Mouse (Mus musculus): Measurements from ENCODE around the gene 4932438A13Rik.

4932438A13Rik gene

DNA sequence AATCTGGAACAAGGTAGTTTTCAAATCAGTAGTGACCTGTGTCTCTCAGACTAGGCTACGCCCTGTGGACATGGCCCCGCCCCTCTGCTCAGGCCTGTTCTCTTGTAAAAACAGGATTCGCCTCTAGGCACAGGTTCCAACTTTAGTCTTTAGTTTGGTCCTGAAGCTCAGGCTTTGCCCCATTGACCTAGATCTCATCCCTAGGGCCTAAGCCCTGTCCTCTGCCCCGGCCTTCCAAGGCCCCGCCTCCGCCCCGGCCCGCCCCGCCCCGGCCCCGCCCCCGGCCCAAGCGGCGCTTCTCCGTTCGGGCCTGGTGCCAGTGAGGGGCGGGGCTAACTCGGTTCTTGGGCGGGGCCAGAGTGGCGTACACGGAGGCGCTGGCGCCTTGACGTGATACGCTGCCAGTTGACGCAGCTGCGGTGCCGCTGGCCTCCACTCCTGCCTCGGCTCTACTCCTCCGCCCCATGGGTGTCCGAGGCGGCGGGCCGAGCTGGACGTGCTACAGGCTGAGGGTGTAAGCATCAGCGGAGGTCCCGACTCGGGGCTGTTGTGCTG is at the start of gene 4932438A13Rik:
4932438A13Rik (plus strand) TSS at position 384 of the 555 bp plus-strand sequence.
- DNase-seq, result peak; percentile 94

DNA sequence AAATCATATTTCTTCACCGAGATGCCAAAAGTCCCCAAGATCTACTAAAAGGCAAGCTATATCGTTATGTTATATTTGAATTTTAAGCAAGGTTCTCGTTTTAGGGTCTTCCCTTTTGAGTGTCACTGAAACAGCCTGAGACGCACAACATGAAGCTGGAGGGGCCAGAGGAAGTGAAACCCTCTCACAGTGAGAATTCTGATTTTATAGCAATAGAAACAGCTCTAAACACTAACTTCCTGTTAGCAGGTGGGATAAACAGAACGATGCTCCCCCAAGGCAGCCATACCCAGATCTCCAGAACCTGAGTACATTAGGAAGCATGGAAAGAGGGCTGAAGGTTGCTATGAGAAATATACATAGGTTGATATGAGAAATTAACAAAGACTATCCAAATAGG is 46.3 kb upstream of the 4932438A13Rik start:
- DNase-seq, result no peak

DNA sequence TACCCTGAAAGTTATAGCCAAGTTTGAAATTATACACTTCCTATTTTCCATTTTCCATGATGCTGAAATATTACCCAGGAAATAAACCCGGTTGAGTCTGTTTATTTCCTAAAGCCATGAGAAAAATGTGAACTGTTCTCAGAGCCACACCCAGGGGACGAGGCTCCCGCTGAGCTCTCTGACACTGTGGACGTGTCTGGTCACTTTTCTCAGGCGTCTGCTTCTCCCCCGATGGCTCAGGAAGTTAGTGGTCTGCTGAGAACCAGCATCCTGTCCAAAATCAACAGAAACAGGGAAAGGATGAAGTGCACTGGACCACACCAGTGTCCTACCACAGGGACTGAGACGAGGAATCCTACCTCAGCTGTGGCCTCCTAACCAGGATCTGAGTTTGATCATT is 43.5 kb upstream of the 4932438A13Rik start:
- no peak for DNase-seq

DNA sequence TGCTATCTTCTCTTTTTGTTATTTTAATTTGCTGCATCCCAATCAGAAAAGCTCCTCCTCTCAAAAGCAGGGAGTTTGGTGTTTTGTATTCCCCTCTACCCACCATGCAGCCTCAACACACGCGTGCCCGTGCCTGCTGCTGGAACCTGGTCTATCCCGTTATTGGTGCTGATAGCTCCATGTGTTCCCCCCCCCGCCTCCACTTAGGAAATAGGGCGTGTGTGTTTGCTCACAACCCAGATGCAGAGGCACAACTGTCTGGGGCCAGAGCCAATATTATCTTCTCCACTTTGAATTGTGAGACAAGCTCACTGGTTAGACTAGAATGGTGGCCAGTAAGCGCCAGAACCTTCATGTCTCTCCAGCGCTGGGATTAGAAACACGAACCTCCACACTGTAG is 41.9 kb upstream of the 4932438A13Rik start:
- no peak for DNase-seq

DNA sequence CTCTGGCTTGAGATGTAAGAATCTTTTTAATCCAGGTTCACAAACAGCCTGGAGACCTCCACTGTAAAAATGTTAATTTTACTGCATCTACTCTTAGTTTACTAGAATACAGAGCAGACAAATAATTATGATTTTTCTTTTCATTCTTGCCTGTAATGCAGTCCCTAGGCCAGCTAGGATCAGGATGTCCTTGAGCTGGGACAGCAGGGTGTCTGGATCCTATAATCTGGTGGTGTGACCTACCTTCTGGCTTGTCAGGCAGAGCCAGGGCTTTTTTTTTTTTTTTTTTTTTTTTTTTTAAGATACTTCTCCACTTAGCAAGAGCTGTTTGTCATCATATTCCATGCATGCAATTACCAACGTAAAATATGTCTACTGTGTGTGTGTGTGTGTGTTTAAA is 37.8 kb upstream of the 4932438A13Rik start:
- DNase-seq, result peak; percentile 45

DNA sequence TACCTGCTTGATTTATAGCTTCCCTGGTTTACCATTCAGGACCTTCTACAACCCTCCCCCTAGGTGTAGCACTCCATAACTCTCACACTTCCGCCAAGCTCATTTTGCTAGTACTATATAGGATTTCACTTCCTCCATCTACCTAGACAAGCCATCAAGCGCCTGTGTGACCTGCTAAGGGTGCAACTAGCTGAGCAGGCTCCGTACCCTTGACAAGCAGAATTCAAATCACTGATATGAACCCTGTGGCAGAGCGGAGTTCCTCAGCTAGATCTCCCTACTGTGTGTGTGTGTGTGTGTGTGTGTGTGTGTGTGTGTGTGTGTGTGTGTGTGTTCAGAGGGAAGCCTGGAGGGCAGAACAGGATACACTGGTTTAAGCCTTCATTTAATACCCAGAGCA is 37.4 kb upstream of the 4932438A13Rik start:
- no peak for DNase-seq

DNA sequence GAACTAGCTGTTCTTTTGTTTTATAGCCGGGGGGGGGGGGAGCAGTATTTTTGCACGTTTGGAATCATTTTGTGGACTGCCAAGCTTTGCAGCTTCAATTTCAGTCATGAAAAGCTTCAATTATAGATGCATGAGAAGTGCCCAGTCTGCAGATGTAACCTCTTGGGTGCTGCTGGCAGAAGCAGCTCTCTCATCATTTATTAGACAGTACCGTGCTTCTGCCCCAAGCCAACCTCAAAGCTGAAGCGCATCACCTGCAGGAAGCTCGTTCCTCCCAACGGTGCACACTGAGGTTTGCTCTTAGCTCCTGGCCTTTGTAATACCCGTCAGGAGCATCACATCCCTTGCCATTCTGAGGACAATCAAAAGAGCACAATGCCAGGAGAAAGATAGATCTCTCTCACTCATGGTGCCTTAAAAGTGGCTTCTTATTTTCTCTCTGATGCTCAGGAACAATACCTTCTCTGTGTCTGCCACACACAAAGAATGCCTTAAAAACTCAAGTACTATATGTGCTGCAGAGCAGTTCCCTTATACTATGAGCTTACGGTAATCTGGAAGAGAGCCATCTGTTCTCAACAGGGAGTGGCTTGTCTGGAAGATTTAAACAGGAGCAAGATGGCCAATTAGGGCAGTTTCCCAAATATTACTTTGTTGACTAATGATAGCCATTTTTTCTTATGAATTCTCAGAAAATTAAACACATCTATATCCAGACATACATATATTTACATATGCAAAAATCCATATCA is 35.5 kb upstream of the 4932438A13Rik start:
- DNase-seq, result peak; percentile 5

DNA sequence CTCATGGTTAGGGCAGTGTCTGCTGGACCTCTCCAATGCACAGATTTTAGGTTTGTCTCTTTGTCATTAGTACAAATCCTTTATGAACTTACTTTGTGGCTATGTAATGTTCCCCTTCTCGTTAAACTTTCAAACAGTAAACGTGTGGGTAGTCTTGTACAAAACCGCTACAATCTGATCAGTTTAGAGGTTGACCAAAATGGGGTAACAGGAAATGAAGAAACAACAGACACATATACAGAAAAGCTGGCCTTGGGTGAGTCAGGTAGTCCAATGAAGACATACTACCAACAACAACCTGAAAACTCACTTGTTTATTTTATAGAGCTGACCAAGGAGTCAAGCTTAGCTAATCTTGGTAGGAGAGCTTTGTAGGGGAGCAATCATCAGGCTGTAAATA is 32.7 kb upstream of the 4932438A13Rik start:
- DNase-seq, result no peak

DNA sequence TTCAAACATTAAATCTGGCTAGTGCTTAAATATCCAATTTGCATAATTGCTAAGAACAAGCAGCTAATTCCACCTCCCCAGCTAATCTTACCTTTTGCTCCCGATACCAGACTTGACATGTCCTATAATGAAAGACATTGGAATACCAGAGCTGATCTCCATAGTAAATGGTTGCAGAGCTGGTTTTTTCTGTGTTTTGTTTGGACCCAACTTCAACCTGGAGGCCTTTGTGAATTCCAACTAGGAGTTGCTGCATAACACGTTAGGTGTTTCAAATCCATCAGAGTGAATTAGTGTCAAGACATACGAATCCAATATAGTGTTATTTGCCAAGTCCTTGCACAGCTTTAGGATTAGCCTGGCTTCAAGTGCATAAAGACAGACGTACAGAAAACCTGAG is 28.5 kb upstream of the 4932438A13Rik start:
- no peak for DNase-seq

DNA sequence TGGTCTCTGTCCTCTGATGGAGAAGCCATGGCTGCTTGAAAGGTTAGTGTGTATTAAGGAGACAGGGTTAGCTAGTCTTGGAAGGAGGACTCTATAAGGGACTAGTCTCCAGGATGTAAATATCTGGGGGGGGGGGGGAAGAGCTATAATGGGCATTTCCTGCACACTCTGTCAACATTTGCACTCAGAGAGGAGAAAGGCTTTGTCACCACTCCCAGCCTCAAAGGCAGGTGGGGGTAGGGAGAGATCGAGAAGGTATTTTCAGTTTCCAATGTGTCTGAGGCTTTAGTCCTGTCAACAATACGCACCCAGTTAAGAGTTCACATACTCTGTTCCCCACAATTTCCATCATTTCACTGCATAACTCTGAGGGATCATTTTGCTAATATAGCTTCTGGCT is 28.1 kb upstream of the 4932438A13Rik start:
- DNase-seq, result no peak

DNA sequence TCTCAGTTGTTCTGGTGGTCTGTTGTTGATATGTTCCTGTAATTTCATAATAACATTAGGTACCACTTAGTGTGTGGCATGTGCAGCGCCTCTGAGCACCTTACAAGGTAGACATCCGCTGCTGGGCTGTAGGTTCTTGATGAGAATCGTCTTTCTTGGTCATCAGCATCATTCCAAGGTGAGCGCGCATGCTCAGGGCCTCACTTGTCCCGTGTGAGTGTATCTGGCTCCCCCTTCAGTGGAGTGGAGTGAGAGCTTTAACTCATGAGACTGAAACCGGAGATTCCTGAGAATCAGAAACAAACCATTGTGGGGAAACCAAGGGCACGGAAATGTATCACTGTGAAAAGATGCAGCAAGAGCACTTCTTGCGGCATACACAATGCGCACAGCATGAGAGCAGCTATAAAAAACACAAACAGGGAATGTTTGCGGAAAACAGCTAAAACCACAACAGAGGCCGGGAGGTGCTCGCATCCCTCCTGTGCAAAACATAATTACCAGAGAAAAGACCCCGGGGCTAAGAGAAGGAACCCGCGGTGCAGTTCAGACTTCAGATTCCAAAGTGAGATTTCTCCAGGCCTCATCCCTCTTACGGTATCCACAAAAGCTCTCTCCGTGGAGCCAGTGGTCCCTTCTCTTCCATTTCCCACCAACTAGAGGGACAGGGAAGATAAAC is 27.2 kb upstream of the 4932438A13Rik start:
- DNase-seq, result peak; percentile 30

DNA sequence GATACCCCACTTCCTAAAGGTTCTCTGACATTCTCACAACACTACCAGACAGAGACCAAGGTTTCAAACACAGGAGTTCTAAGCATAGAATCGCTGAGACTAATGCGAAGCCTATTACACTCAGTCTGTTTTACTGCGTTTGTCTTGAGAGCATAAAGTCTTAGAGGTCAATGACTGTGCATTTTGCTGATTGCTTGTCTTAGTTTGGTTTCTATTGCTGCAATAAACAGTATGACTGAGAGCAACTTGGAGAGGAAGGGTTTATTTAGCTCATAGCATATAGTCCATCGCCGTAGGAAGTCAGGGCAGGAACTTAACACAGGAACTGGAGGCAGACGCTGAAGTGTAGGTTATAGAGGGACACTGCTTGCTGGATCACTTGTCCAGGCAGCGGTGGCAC is 26.1 kb upstream of the 4932438A13Rik start:
- DNase-seq, result no peak

DNA sequence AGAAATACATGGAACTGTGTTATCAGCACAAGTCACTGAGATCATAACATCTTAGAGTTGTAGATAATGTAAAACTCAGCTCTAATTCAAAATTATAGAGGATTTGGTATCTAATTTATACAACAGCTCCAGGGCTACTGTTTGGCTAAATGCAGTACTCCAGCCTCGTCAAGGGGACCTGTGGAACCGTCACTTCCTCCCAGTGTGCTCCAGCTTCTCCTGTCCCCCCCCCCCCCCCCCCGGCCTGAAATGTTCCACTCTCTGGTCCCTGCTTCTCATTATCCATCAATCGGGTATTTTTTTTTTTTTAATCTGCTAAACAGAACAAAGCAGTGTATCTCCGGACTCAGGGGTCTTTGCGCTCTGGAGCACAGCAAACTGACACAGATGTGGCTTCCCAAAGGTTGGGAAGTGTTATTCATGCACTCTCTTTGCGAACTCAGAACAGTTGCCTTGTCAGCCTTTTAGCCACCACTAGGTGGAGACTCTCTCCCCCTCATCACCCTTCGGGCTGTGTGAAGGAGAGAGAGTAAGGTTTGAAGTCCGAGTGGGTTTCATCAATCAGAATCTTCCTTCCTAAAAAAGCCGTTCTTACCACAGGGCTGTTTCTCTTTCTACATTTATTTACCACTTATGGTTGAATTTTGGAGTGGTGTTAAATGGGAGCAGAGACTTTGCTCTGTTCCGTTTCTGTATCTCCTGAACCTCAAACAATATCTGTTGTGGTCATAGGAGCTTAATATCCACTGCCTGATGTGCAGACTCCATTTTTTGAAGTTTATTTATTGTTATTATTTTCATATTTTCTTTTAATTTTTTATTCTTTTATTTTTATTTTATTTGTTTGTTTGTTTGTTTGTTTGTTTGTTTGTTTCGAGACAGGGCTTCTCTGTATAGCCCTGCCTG is 22.0 kb upstream of the 4932438A13Rik start:
- DNase-seq, result peak; percentile 23

DNA sequence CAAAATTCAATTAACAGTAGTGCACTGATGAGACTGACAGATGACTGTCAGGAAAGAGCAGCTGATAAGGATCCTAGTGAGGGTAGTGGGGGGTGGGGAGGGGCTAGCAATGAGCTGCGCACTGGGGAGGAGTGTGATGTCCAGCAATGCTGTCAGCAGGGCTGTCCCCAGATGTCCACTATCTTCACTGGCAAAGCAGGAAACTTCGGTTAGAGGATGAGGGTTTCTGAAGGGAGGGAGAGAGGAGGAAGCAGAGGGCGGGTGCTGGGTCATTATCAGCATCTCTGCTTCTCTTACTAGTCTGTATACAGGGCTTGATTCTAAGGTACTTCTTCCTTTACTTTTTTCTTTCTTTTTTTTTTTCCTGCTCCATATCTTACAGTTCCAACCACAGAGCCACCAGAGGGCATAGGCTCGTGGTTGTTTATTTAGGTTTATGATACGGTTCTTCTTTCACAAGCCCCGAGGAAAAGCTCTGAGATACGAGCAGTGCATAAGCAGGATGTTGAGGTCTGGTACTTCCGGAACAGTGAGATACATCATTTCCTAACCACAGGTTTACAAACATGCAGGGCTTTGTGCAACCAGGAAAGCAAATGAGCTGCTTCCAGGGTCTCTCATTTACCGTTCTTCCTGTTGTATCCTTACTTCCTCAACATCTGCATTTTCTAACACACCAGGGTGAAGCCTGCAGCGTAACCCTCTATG is 9.0 kb upstream of the 4932438A13Rik start:
- DNase-seq, result no peak

DNA sequence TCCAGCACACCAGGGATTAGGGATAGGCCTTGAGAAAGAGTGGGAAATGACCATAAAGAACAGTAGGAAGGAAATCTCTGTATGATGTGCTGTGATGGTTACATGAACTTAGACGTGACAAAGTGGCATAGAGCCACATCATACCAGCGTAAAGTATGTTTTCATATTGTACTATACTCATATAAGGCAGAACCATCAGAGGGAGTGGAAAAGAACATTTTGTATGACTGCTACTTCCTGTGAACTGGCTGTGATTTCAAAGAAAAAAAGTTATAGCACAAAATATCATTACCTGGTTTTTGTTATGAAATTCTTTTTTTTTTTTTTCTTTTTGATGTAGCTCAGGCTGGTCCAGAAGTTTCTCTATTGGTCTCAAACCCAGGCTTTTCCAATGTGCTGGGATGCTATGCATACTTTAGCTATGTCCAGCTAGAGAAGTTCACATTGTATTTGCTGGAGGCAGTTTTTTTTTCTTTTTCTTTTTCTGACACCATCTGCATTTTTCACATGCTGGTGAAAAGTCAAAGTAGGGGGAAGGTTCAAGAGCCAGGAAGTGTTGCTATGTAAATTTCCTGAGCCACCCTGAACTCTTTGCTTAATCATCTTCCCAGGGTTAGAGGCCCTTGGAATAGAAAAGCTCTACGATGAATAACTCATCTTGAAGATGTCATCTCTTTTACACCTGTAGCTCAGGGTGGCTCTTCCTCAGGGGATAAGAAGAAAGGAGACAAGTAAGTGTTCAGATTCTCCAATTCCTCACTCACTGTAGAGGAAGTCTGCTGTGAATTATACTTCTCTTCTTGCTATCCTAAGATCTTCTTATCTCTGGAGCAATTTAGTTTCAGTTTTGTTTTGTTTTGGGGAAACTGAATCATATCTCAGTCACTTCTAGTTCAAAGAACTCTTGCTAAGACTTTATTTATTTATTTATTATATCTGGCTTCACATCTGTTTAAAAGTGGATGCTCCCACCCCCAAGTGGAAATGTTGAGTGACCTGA is 1.2 kb upstream of the 4932438A13Rik start:
- DNase-seq, result no peak

DNA sequence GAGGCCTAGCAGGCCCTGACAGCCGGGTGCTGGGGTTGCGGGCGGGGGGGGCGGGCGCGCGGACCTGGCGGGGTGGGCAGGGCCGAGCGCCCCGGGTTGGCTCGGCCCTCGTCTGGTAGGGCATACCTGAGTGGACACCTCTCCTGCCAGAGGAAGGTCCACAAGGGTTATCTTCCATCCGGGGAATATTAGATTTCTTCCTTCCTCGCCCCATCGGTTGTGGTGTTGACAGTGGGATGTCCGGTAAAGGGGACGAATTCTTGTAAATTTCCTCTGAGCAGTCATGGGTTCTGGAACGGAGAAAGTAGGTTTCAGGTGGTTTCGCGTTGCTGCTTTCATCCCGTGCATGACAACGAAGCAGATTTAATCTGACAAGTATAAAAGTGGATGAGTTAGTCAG is 523 bp downstream of the 4932438A13Rik start:
- DNase-seq, result no peak

DNA sequence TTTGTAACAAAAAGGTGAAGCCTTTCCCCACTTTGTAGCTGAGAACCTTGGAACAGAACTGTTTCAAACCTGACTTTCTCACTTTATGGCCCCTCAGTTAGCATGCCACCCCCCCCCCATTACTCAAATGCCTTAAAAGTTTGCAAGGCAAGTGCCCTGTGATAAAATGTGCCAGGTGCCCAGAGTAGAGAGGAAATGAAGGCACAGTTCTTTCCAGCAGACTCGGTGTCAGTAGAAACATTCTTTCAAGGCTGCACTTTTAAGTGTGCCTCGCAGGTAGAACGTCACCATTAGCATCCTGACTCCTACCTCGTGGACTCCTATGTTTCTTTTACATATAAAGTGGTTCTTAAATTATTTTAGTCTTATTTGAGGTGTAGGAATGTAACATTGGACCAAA is 977 bp downstream of the 4932438A13Rik start:
- DNase-seq, result no peak

DNA sequence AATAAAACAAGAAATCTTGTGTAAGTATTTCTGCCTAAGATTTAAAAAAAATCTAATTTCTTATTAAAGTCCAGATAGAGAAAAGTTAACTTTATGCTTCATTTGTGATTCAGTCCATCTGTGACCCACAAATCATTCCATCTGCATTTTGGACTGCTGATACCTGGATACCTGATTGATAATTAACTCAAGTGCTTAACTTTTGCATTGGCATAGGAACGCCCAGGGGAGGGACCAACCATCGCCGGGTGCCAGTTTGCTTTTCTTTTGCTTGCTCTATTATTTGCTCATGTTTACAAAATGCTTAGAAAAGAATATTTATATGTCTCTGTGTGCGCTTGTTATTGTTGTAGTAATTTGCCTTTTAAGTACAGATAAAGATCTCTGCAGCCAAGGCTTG is 1.6 kb downstream of the 4932438A13Rik start:
- DNase-seq, result no peak

DNA sequence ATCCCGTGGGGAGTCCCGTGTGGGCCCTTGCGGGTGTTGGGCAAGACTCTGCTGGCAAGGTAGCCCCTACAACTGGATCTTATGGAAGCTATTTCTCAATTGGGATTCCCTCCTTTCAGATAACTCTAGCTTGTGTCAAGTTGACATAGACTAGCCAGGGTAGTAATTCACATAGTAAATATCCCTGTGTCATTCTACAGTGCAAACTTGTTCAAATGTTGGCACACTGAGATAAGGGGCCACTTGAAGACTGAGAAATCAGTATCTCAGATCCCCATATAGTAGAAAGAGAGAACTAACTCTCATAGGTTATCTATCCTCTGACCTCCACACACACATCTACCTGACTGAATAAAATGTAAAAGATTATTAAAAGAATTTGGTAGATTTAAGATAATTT is 42.5 kb downstream of the 4932438A13Rik start:
- no peak for DNase-seq

DNA sequence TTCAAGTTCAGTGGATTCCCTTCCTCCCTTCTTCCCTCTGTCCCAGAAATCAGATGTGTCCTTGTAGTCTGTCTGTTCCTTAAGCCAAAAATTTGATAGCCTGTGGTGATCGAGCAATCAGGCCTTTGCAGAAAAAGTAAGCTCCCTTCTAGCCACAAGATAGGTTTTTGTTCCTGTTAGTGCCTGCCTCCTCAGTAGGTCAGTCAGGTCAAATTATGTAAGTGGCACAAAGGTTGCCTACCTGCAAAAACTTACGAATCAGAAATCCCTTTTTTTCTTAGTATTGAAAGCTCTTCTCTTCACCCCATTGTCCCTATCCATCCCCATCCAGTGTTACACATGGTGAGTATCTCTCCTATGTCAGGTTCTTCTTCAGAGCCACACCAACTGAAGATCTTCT is 54.9 kb downstream of the 4932438A13Rik start:
- DNase-seq, result no peak

DNA sequence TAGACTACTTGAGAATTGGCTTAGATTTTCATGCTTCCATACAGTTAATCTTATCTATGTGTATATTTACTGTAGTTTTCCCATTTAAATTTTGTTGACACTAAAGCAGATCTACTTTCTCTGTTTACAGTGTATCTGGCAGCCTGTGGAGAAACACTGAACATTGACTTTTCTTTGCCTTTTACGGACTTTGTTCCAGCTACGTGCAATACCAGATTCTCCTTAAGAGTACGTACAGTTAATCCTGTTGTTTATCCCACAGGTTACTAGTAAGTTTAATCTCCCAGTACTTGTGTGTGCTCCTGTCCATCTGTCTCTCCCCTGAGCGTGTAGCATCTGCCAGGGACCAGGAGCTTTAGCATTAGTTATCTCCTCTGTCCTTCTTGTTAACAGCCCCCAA is 55.4 kb downstream of the 4932438A13Rik start:
- DNase-seq, result no peak

Data from cerebellum, adult 11-12 months (tissue).